Mouse (Mus musculus): ENCODE measurements around the gene Auh. TPM values are rescaled to one million over a fixed set of nuclear protein-coding genes. Genes with fewer than 3 reads are reported as not detected.

Gene Auh
- polyA plus RNA-seq, 1 experiment from 2014 or later, result 45.0 TPM

DNA sequence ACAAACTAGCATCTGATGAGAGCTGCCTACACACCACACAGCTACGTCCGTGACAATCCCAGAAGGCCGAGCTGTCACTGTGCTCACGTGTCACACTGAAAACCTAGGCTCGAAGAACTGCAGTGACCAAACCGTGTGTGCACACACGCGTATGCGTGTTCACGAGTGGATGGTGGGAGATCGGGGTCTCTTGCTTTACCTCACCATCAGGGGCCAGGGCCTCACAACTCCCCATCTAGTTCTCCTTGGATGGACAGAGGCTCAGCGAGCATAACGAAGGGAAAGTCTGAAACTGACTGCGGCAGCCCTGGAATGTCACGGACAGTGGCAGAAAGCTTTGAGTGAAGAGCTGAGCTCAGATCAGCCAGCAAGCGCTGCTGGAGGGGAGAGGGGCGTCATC, 82.4 kb downstream of the Auh start:
- no peaks in the 10 kb centered on the region for H3K9me3 ChIP-seq (ENCODE audit: control insufficient read depth)
- no peaks in the 10 kb centered on the region for H3K4me1 ChIP-seq (replicated peaks; ENCODE audit: control insufficient read depth, insufficient read depth, low read length)
- no peak for TF ChIP-seq CTCF (IDR thresholded peaks at IDR 0.05; ENCODE audit: low read depth)
- no peak overlapping the region for H3K4me3 ChIP-seq (ENCODE audit: low read depth, low read length)
- no peak for ATAC-seq
- no peaks in the 10 kb centered on the region for H3K27me3 ChIP-seq (replicated peaks; ENCODE audit: control insufficient read depth, insufficient read depth, low read length)
- 88% methylated on average over 17 of the region's 17 CpGs for WGBS
- H3K36me3 ChIP-seq (ENCODE audit: control insufficient read depth, insufficient read depth), result no peaks in the 10 kb centered on the region
- no peak overlapping the region for H3K27ac ChIP-seq (ENCODE audit: low read depth, low read length)
- no peak overlapping the region for H3K9ac ChIP-seq (ENCODE audit: low read depth, low read length)
- no peak overlapping the region for H3K4me2 ChIP-seq (replicated peaks; ENCODE audit: low read depth)

DNA sequence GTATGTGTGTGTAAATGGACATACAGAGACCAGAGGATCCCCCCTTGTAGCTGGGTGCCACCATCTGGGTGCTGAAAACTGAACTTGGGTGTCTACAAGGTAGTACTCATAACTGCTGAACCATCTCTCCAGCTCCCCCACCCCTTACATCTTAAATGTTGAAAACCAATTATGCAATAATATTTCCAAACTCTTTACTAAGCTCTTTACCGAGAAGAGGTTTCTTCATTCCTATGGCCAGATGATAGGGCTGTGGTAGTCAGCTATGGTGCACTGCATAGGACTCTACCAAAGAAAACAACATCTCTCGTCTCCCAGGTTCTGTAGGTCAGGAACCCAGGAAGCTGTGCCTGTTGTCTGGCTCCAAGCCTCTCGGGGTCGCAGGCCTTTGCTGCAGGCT, 83.9 kb downstream of the Auh start:
- no peaks in the 10 kb centered on the region for H3K27me3 ChIP-seq (replicated peaks; ENCODE audit: control insufficient read depth, insufficient read depth, low read length)
- no peak overlapping the region for H3K9ac ChIP-seq (ENCODE audit: low read depth, low read length)
- no peak overlapping the region for H3K4me2 ChIP-seq (replicated peaks; ENCODE audit: low read depth)
- ATAC-seq, result no peak
- no peak for TF ChIP-seq CTCF (IDR thresholded peaks at IDR 0.05; ENCODE audit: low read depth)
- H3K27ac ChIP-seq (ENCODE audit: low read depth, low read length), result no peak overlapping the region
- H3K36me3 ChIP-seq (ENCODE audit: control insufficient read depth, insufficient read depth), result no peaks in the 10 kb centered on the region
- no peaks in the 10 kb centered on the region for H3K4me1 ChIP-seq (replicated peaks; ENCODE audit: control insufficient read depth, insufficient read depth, low read length)
- 93% methylated on average over 4 of the region's 4 CpGs for WGBS
- no peaks in the 10 kb centered on the region for H3K9me3 ChIP-seq (ENCODE audit: control insufficient read depth)
- H3K4me3 ChIP-seq (ENCODE audit: low read depth, low read length), result no peak overlapping the region

DNA sequence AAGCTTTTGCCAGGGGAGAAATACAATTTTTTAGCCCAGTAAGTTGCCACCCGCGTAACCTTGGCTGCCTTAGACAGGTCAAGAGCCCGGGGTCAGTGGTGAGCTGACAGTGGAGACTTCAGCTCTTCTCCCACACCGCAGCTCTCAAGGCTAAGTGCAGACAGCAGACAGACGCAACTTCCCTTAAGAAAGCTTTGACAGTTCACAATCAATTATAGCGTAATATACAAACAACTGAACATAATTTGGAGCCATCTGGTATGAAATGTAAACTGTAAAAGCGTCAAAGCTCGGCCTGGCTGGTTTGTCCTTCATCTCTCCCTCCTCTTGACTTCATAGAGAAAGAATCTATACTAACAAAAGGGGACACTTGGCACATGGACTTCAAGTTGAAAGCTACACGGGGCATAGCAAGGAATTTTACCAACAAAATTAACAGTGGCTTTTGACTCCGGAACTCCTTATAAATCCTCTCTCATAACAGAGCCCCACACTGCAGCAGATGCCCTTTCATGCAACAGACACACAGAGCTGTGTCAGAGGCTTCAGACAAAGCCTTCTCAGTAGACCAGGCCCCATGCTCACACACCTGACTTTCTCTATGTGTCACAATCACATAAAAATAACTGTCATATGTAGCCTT, 85.8 kb downstream of the Auh start:
- no peak for TF ChIP-seq CTCF (IDR thresholded peaks at IDR 0.05; ENCODE audit: low read depth)
- H3K4me2 ChIP-seq (replicated peaks; ENCODE audit: low read depth), result no peak overlapping the region
- 59% methylated on average over 10 of the region's 10 CpGs for WGBS
- no peaks in the 10 kb centered on the region for H3K27me3 ChIP-seq (replicated peaks; ENCODE audit: control insufficient read depth, insufficient read depth, low read length)
- ATAC-seq, result no peak
- H3K36me3 ChIP-seq (ENCODE audit: control insufficient read depth, insufficient read depth), result peaks cover 7% of the 10 kb centered on the region; the same call in 1 of the 2 replicates
- no peak overlapping the region for H3K27ac ChIP-seq (ENCODE audit: low read depth, low read length)
- no peaks in the 10 kb centered on the region for H3K4me1 ChIP-seq (replicated peaks; ENCODE audit: control insufficient read depth, insufficient read depth, low read length)
- H3K4me3 ChIP-seq (ENCODE audit: low read depth, low read length), result no peak overlapping the region
- H3K9me3 ChIP-seq (ENCODE audit: control insufficient read depth), result no peaks in the 10 kb centered on the region
- no peak overlapping the region for H3K9ac ChIP-seq (ENCODE audit: low read depth, low read length)

DNA sequence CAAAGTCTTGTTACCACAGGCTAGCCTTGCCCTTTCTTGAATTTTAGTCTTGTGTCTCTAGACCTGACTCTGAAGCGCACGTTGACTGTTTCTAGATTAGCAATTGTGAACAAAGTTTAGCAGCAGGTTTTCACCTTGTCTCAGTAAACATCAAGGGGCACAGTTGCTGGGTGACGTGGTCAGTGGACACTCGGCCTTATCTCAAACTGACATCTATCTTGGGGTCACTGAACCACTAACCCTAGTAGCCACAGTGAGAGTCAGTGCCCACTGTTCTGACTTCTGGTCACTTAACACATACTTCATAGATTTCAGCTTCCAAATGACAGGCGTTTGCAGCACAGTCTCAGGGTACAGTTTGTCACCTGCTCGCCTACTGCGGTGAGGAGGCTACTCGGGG, 93.2 kb downstream of the Auh start:
- Histone ChIP-seq H3K9ac (ENCODE audit: low read depth, low read length) (no peak overlapping the region), H3K27me3 (replicated peaks; ENCODE audit: control insufficient read depth, insufficient read depth, low read length) (no peaks in the 10 kb centered on the region), H3K4me1 (replicated peaks; ENCODE audit: control insufficient read depth, insufficient read depth, low read length) (peaks cover 6% of the 10 kb centered on the region; the same call in 1 of the 2 replicates), H3K4me3 (ENCODE audit: low read depth, low read length) (no peak overlapping the region), H3K9me3 (ENCODE audit: control insufficient read depth) (no peaks in the 10 kb centered on the region), H3K27ac (ENCODE audit: low read depth, low read length) (no peak overlapping the region), H3K36me3 (ENCODE audit: control insufficient read depth, insufficient read depth) (peaks cover 27% of the 10 kb centered on the region; the same call in 1 of the 2 replicates), H3K4me2 (replicated peaks; ENCODE audit: low read depth) (no peak overlapping the region)
- ATAC-seq, result no peak
- no peak for TF ChIP-seq CTCF (IDR thresholded peaks at IDR 0.05; ENCODE audit: low read depth)
- WGBS, result 93% methylated on average over 8 of the region's 8 CpGs

DNA sequence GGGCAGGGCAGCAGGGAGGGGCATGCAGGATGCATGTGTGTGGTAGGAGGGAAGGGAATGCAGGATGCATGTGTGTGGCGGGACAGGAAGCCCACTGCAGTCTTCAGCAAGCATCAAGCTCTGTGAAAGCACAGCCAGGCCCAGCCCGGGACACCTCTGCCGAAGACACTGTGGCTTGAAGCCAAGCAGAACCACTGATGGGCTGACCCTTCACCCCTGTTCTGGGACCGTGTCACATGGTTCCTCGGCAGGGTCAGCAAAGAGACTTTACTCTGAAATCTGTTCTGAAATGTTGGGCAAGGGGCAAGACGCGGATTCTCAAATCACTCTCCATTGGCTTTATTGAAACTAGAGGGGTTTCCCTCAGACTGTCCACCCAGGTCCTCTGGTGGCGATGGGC, 94.9 kb downstream of the Auh start:
- no peaks in the 10 kb centered on the region for H3K9me3 ChIP-seq (ENCODE audit: control insufficient read depth)
- no peak overlapping the region for H3K4me2 ChIP-seq (replicated peaks; ENCODE audit: low read depth)
- 82% methylated on average over 8 of the region's 8 CpGs for WGBS
- no peak for ATAC-seq
- H3K27ac ChIP-seq (ENCODE audit: low read depth, low read length), result no peak overlapping the region
- no peak overlapping the region for H3K9ac ChIP-seq (ENCODE audit: low read depth, low read length)
- peaks cover 6% of the 10 kb centered on the region; the same call in 1 of the 2 replicates for H3K4me1 ChIP-seq (replicated peaks; ENCODE audit: control insufficient read depth, insufficient read depth, low read length)
- H3K4me3 ChIP-seq (ENCODE audit: low read depth, low read length), result no peak overlapping the region
- no peaks in the 10 kb centered on the region for H3K27me3 ChIP-seq (replicated peaks; ENCODE audit: control insufficient read depth, insufficient read depth, low read length)
- H3K36me3 ChIP-seq (ENCODE audit: control insufficient read depth, insufficient read depth), result peaks cover 27% of the 10 kb centered on the region; the same call in 1 of the 2 replicates
- no peak for TF ChIP-seq CTCF (IDR thresholded peaks at IDR 0.05; ENCODE audit: low read depth)

DNA sequence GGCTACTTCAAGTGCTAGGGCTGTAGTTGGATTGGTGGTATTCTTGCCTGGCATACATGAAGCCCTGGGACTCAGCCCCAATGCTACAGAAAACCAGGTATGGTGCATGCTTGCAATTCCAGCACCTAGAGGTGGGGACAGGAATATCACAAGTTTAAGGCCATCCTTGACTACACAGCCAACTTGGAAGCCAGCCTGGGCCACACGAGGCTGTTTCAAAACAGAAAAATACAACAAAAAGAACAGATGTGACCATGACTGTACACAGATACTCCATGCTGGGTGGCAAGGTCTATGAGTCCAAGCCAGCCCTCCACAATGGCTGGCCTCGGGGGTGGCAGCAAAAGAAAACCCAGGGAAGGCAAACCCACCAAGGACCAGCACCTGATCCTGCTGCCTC, 95.7 kb downstream of the Auh start:
- Histone ChIP-seq H3K9ac (ENCODE audit: low read depth, low read length) (no peak overlapping the region), H3K4me2 (replicated peaks; ENCODE audit: low read depth) (no peak overlapping the region), H3K27me3 (replicated peaks; ENCODE audit: control insufficient read depth, insufficient read depth, low read length) (no peaks in the 10 kb centered on the region), H3K4me1 (replicated peaks; ENCODE audit: control insufficient read depth, insufficient read depth, low read length) (peaks cover 6% of the 10 kb centered on the region; the same call in 1 of the 2 replicates), H3K4me3 (ENCODE audit: low read depth, low read length) (no peak overlapping the region), H3K27ac (ENCODE audit: low read depth, low read length) (no peak overlapping the region), H3K9me3 (ENCODE audit: control insufficient read depth) (no peaks in the 10 kb centered on the region), H3K36me3 (ENCODE audit: control insufficient read depth, insufficient read depth) (peaks cover 21% of the 10 kb centered on the region; the same call in 1 of the 2 replicates)
- WGBS, result 89% methylated on average over 2 of the region's 2 CpGs
- ATAC-seq, result no peak
- TF ChIP-seq CTCF (IDR thresholded peaks at IDR 0.05; ENCODE audit: low read depth), result no peak
